ENCODE assay signal across 13 mouse cellular contexts in genomic region chr5:106454411-106455105, GRCm38 (mm10). TPM values are rescaled to one million over a fixed set of nuclear protein-coding genes. Genes with fewer than 3 reads are reported as not detected.
DNase-seq lines count a peak whose midpoint lies in the region; ATAC-seq lines count a peak whose summit lies in the region.
"Had no signal": no experiment of that assay in that cellular context is flagged by ENCODE, and none has a peak within 500 bp of the region (broad histone marks: within the 10 kb centered on the region; RNA-seq: fewer than 3 reads in every experiment).

No protein-coding gene starts in this region.

- no peaks in the 10 kb centered on the region for H3K36me3 ChIP-seq in forebrain, embryonic 12.5 days (replicated peaks)
- H3K36me3 ChIP-seq in limb, embryonic 11.5 days (ENCODE audit: control insufficient read depth, insufficient read depth, low read length), result no peaks in the 10 kb centered on the region
- H3K36me3 ChIP-seq in neural tube, embryonic 15.5 days, result no peaks in the 10 kb centered on the region

- H3K4me2 ChIP-seq in forebrain, embryonic 12.5 days, result peak overlapping the region; percentile 47
- H3K4me2 ChIP-seq in limb, embryonic 11.5 days (ENCODE audit: low read depth, severe bottlenecking), result no peak overlapping the region
- H3K4me2 ChIP-seq in neural tube, embryonic 15.5 days, result no peak overlapping the region

- peak overlapping the region; percentile 38 for H3K4me3 ChIP-seq in forebrain, embryonic 12.5 days (replicated peaks)
- no peak overlapping the region for H3K4me3 ChIP-seq in limb, embryonic 11.5 days (ENCODE audit: low read depth, low read length)
- peak overlapping the region; percentile 9; the same call in 1 of the 2 replicates for H3K4me3 ChIP-seq in neural tube, embryonic 15.5 days (replicated peaks)

- peak; percentile 33 for DNase-seq in cerebellum, adult 11 months
- peak; percentile 49 for DNase-seq in limb, embryonic 11.5 days (ENCODE audit: low spot score)
- no peak for DNase-seq in ovary, postnatal 14 days (ENCODE audit: low spot score)
- no peak for DNase-seq in adrenal gland, postnatal 10 days
- DNase-seq in adrenal gland, adult 2 months, result no peak
- DNase-seq: lung, postnatal 14 days; thymus, adult 2 months had no signal

- H3K9me3 ChIP-seq in forebrain, embryonic 12.5 days, result no peaks in the 10 kb centered on the region
- no peaks in the 10 kb centered on the region for H3K9me3 ChIP-seq in limb, embryonic 11.5 days (ENCODE audit: control insufficient read depth, low read length)
- H3K9me3 ChIP-seq in neural tube, embryonic 15.5 days (replicated peaks), result no peaks in the 10 kb centered on the region

- peak overlapping the region; percentile 59 for H3K9ac ChIP-seq in forebrain, embryonic 12.5 days
- no peak overlapping the region for H3K9ac ChIP-seq in limb, embryonic 11.5 days (ENCODE audit: low read length)
- no peak overlapping the region for H3K9ac ChIP-seq in neural tube, embryonic 15.5 days (replicated peaks)

- WGBS in forebrain, embryonic 12.5 days, result 1% methylated on average over 9 of the region's 9 CpGs
- WGBS in limb, embryonic 11.5 days, result under 1% methylated on average over 9 of the region's 9 CpGs
- WGBS in neural tube, embryonic 15.5 days, result 2% methylated on average over 9 of the region's 9 CpGs

- peaks cover 92% of the 10 kb centered on the region for H3K27me3 ChIP-seq in forebrain, embryonic 12.5 days
- peaks cover 91% of the 10 kb centered on the region for H3K27me3 ChIP-seq in limb, embryonic 11.5 days (ENCODE audit: control insufficient read depth, insufficient read depth, low read length)
- peaks cover 81% of the 10 kb centered on the region for H3K27me3 ChIP-seq in neural tube, embryonic 15.5 days (replicated peaks)

- H3K27ac ChIP-seq in forebrain, embryonic 12.5 days, result peak overlapping the region; percentile 80
- no peak overlapping the region for H3K27ac ChIP-seq in limb, embryonic 11.5 days (replicated peaks; ENCODE audit: low read depth, low read length)
- H3K27ac ChIP-seq in neural tube, embryonic 15.5 days (replicated peaks), result no peak overlapping the region

- ATAC-seq in cerebellum, adult (ENCODE audit: insufficient number of reproducible peaks, low FRiP score, low TSS enrichment), result no peak
- no peak for ATAC-seq in forebrain, embryonic 12.5 days (ENCODE audit: low FRiP score)
- ATAC-seq in limb, embryonic 11.5 days (ENCODE audit: insufficient number of reproducible peaks, low FRiP score, low TSS enrichment, low read depth), result no peak
- ATAC-seq in neural tube, embryonic 15.5 days (ENCODE audit: low FRiP score), result no peak
- ATAC-seq: inflammation-experienced regulatory T-cells, adult 6 months had no signal

- H3K4me1 ChIP-seq in forebrain, embryonic 12.5 days, result peaks cover 40% of the 10 kb centered on the region
- peaks cover 29% of the 10 kb centered on the region for H3K4me1 ChIP-seq in limb, embryonic 11.5 days (ENCODE audit: control insufficient read depth, insufficient read depth, low read length)
- H3K4me1 ChIP-seq in neural tube, embryonic 15.5 days, result peaks cover 22% of the 10 kb centered on the region

RNA-seq across cellular contexts. Expression of gene Barhl2, which starts 3.4 kb away (rescaled TPM):
- polyA plus RNA-seq in forebrain, embryonic 12.5 days (2016; fragmentation: Nextera tagmentation; extraction: Ambion mirVana), result 6.2 and 7.6 TPM in 2 replicates
- polyA plus RNA-seq in limb, embryonic 11.5 days (2014; fragmentation: Nextera tagmentation; extraction: Ambion mirVana), result not detected in 2 replicates
- polyA plus RNA-seq in neural tube, embryonic 15.5 days (2015; fragmentation: Nextera tagmentation; extraction: Ambion mirVana), result 1.5 and 1.8 TPM in 2 replicates
- total RNA-seq in adrenal gland, postnatal 10 days (2021), result not detected
- total RNA-seq in adrenal gland, adult 2 months (2021), result not detected
- not detected in 2 replicates for polyA plus RNA-seq in adrenal gland, adult 2 months (2012; rRNA removed)
- total RNA-seq: ES-E14 had no signal
- polyA plus RNA-seq: cortical plate, adult 2 months; inflammation-experienced regulatory T-cells, adult 6 months; thymus, adult 2 months had no signal

Comparison
In these comparisons a context has a peak if more than half of its experiments do, and no peak if none do; other contexts are left out.
1. DNase-seq: peak in cerebellum, adult 11 months (single experiment) and limb, embryonic 11.5 days (single experiment); none in ovary, postnatal 14 days (single experiment), adrenal gland, postnatal 10 days (single experiment) and adrenal gland, adult 2 months (single experiment).